Mouse (Mus musculus): Measurements from ENCODE around the gene B3gat3.
A peak's percentile ranks its signal among the peaks of the same experiment; 100 is the strongest.

Gene B3gat3

GRCm38 (mm10) chr19:8897865-8898495, 22.2 kb upstream of the B3gat3 start, which contains the start of gene Ganab:
TSS of gene Ganab (plus strand) at chr19:8898071.
- peak; percentile 95 for DNase-seq (ENCODE audit: low spot score in 2 of 2)

- DNase-seq (ENCODE audit: low spot score in 2 of 2) = no peak
These were observed 21.6 kb upstream of the B3gat3 start for GRCm38 (mm10) chr19:8898576-8898975.

GRCm38 (mm10) chr19:8899079-8899478, 21.1 kb upstream of the B3gat3 start:
- DNase-seq (ENCODE audit: low spot score in 2 of 2) = no peak

GRCm38 (mm10) chr19:8903412-8903811, 16.8 kb upstream of the B3gat3 start:
- DNase-seq (ENCODE audit: low spot score in 2 of 2) = no peak

GRCm38 (mm10) chr19:8908531-8908930, 11.6 kb upstream of the B3gat3 start:
- DNase-seq (ENCODE audit: low spot score in 2 of 2) = no peak

GRCm38 (mm10) chr19:8911810-8912209, 8.4 kb upstream of the B3gat3 start:
- DNase-seq (ENCODE audit: low spot score in 2 of 2) = no peak

GRCm38 (mm10) chr19:8914212-8914611, 6.0 kb upstream of the B3gat3 start:
- no peak for DNase-seq (ENCODE audit: low spot score in 2 of 2)

GRCm38 (mm10) chr19:8919000-8919399, 1.2 kb upstream of the B3gat3 start:
- DNase-seq (ENCODE audit: low spot score in 2 of 2) = no peak

- no peak for DNase-seq (ENCODE audit: low spot score in 2 of 2)
These were observed 496 bp upstream of the B3gat3 start for GRCm38 (mm10) chr19:8919684-8920072.

- DNase-seq (ENCODE audit: low spot score in 2 of 2) = peak in 1 of 2 experiments; percentile 42
These were observed 690 bp downstream of the B3gat3 start for GRCm38 (mm10) chr19:8920836-8921291.

GRCm38 (mm10) chr19:8921741-8922140, 1.6 kb downstream of the B3gat3 start:
- DNase-seq (ENCODE audit: low spot score in 2 of 2) = no peak

GRCm38 (mm10) chr19:8926766-8927165, 6.6 kb downstream of the B3gat3 start:
- DNase-seq (ENCODE audit: low spot score in 2 of 2) = no peak

GRCm38 (mm10) chr19:8927891-8928525, 7.8 kb downstream of the B3gat3 start:
- DNase-seq (ENCODE audit: low spot score in 2 of 2) = no peak

- DNase-seq (ENCODE audit: low spot score in 2 of 2) = no peak
These were observed 8.6 kb downstream of the B3gat3 start for GRCm38 (mm10) chr19:8928689-8929223.

- peak; percentile 94 to 95 for DNase-seq (ENCODE audit: low spot score in 2 of 2)
These were observed 9.3 kb downstream of the B3gat3 start, which contains the start of the genes Rom1 and Eml3 for GRCm38 (mm10) chr19:8929224-8930088. TSS of gene Rom1 (minus strand) at chr19:8929356. TSS of gene Eml3 (plus strand) at chr19:8929552.

GRCm38 (mm10) chr19:8930117-8930516, 9.9 kb downstream of the B3gat3 start:
- no peak for DNase-seq (ENCODE audit: low spot score in 2 of 2)

- no peak for DNase-seq (ENCODE audit: low spot score in 2 of 2)
These were observed 10.6 kb downstream of the B3gat3 start for GRCm38 (mm10) chr19:8930771-8931170.

- DNase-seq (ENCODE audit: low spot score in 2 of 2) = no peak
These were observed 16.6 kb downstream of the B3gat3 start for GRCm38 (mm10) chr19:8936736-8937135.

- no peak for DNase-seq (ENCODE audit: low spot score in 2 of 2)
These were observed 20.5 kb downstream of the B3gat3 start for GRCm38 (mm10) chr19:8940526-8941133.

- no peak for DNase-seq (ENCODE audit: low spot score in 2 of 2)
These were observed 21.0 kb downstream of the B3gat3 start for GRCm38 (mm10) chr19:8941136-8941514.

- peak; percentile 90 to 93 for DNase-seq (ENCODE audit: low spot score in 2 of 2)
These were observed 21.5 kb downstream of the B3gat3 start, which contains the start of gene Mta2 for GRCm38 (mm10) chr19:8941515-8942217. TSS of gene Mta2 (plus strand) at chr19:8941875.

Measured in heart, adult 9 months (tissue).